Mouse (Mus musculus) right cerebral cortex, adult 2 months (tissue): Measurements from ENCODE around the gene Ripor3.

ENCODE experiments used
- DNase-seq, 2 experiments: peaks; one replicate each; pipeline ENCODE4 v3.0.0; 2021 to 2022; ENCODE audit warnings: low spot score in 2 of 2

Gene Ripor3

GRCm38 (mm10) chr2:167957539-167957938, 52.9 kb downstream of the Ripor3 start:
- no peak for DNase-seq

DNA sequence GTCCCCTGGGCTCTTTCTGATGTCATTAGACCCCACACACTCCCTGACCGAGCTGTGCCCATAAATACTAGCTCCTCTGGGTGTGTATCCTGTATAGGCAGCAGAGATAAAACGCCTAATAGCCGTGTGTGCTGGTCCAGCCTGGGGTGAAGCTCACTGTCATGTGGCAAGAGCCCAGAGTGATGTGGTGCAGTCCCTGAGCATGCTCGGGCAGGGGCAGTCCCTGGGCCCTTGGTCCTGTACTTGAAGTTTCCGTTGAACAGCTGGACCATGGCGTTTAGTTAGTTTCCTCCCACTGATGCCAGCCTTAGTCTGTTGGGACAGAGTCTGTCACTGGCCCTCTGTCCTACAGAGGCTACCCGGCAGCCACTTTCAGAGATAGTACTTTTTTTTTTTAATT, 55.5 kb downstream of the Ripor3 start:
- no peak for DNase-seq

- no peak for DNase-seq
These were observed 56.6 kb downstream of the Ripor3 start for GRCm38 (mm10) chr2:167953819-167954218.

GRCm38 (mm10) chr2:167951301-167952211, 58.9 kb downstream of the Ripor3 start:
- no peak for DNase-seq

DNA sequence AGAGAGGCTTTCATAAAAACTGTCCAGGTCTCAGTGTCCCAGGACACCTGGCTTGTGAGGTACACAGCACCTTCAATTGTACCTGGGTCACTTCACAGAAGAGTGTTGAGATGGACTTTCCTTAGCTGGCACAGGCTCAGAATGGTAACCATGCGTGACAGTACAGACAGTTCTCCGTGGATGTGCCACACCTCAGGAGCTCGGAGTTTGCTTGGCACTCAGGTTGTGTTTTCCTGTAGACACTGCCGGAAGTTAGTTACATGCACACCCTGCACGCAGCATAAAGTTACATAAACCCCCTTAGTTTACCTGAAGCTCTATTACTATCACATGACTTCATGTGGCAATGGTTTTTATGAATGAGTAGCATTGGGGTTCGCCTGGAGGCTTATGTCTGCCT, 59.7 kb downstream of the Ripor3 start:
- DNase-seq, result no peak

DNA sequence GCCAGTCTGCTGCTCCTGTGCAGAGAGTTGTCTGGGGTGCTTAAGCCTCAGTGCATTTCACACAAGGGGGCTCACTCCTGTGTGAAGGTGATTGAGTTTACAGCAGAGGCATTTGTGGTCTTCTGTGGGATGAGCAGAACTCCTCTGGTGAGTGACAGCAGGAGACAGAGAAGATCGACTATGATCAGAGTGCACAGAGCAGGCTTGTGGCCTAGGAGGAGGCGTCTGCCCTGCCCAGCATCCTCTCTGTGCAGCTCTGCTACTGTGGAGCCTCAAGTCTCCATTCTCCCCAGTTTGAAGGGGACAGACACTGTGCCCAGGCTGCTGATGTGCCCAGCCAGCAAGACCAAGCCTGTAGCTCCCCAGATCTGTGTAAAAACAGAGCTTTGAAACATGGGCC, 60.6 kb downstream of the Ripor3 start:
- no peak for DNase-seq

DNA sequence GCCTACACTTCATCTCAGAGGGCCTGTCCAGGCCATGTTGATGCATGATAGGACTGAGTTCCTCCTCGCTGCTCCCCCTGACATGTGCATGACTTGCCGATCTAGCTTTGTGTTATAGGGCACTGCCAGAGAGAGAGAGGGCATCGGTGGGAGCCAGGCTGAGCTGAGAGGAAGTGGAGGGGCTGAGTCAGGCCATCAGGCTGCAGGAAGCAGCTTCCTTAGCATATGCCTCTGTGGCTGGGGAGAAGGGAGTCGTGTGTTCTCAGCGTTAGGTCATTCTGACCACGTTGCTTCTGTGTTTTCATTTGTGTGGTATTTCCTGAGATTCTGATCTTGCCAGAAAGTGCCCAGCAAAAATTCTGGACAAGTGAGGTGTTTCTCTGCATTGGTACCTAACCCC, 61.2 kb downstream of the Ripor3 start:
- DNase-seq, result no peak

GRCm38 (mm10) chr2:167948557-167948956, 61.9 kb downstream of the Ripor3 start:
- no peak for DNase-seq

DNA sequence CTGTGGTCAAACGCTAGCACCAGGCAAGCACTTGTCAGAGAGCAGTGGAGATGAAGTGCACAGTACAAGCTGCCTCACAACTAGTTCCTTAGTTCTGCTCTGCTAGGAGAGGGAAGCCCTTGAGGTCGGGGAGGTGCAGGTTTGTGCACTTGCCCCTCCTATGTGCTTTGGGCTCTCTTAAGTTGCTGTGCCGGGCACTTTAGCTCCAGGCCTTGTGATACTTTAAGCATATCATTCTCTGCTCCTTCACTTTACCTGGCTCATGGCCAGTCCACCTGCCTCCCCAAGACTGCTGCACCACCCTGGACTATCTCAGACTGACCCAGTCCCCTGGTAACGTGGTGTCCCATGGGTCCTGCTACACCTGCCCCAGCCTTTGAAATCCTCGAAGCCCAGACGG, 62.4 kb downstream of the Ripor3 start:
- no peak for DNase-seq

GRCm38 (mm10) chr2:167947251-167947650, 63.2 kb downstream of the Ripor3 start:
- DNase-seq, result no peak

DNA sequence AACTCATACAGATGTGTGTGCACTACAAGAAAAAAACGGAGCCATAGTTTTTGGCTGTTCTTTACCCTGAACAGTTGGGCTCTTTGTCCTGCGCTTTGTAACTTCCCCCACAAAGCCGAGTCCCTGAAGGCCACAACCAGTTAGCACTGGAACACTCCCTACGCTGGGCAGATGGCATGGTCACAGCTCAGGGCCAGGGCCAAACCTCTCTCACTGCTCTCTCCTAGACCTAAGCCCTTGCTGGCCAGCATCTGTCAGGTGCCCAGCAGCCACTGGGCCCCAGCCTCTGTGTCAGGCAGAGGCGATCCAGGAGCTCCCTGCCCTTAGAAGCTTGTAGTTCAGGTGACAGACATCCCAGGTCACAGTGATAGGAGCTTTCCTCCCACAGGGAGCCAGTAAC, 65.0 kb downstream of the Ripor3 start:
- no peak for DNase-seq

- no peak for DNase-seq
These were observed 66.2 kb downstream of the Ripor3 start for GRCm38 (mm10) chr2:167944193-167944592.

GRCm38 (mm10) chr2:167942926-167943633, 67.3 kb downstream of the Ripor3 start:
- peak; percentile 42 to 57 for DNase-seq

DNA sequence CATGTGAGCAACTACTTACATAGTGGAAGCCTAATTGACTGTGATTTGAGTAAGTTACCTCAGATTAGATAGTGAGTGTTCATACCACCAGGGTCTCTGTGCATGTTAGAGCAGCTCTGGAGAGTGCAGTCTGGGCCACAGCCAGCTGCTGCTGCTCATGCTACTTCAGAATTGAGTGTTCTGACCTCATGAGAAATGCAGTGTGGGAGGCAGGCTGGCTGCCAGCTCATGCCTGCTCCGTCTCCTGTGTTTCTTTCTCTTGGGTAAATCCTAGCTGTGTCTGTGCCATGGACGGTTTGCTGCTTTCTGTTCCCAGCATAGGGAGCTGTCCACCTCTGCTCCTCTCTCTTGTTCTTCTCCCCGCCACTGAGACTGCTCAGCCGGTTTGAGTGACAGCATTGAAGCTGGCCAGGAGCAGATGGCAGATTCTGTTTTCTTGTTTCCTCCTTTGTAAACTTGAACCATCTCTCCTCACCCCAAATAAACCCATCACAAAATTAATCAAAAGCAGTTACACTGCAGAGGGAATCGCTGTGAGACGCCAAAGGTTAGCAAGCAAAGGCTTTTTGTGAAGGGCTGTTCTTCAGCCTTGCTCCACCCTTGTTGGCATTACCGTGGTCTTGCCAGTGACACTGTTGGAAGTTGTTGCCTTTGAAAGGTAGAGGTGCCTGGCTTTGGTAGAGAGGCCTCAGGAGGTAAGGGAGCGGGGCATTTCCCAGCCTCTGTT, 68.1 kb downstream of the Ripor3 start:
- DNase-seq, result peak; percentile 75 to 88

- no peak for DNase-seq
These were observed 68.7 kb downstream of the Ripor3 start for GRCm38 (mm10) chr2:167941745-167942176.

- DNase-seq, result no peak
These were observed 69.1 kb downstream of the Ripor3 start for GRCm38 (mm10) chr2:167941320-167941719.

DNA sequence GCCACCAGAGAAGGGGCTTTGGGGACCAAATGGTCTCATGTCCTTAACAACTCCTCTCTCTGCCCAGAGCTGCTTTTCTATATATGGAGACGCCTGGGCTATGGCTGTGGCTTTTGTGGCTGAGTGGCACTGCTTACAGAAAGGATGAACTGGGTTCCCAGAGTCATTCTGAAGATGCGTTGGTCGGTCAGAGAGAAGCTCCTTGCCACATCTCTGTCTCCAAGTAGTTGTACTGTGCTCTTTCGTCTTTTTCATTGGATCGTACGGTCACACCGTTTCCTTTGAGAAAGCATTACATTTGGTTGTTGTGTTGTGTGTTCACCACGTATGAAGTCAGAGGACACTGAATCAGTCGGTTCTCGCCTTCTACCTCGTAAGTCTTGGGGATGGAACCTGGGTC, 69.8 kb downstream of the Ripor3 start:
- no peak for DNase-seq

DNA sequence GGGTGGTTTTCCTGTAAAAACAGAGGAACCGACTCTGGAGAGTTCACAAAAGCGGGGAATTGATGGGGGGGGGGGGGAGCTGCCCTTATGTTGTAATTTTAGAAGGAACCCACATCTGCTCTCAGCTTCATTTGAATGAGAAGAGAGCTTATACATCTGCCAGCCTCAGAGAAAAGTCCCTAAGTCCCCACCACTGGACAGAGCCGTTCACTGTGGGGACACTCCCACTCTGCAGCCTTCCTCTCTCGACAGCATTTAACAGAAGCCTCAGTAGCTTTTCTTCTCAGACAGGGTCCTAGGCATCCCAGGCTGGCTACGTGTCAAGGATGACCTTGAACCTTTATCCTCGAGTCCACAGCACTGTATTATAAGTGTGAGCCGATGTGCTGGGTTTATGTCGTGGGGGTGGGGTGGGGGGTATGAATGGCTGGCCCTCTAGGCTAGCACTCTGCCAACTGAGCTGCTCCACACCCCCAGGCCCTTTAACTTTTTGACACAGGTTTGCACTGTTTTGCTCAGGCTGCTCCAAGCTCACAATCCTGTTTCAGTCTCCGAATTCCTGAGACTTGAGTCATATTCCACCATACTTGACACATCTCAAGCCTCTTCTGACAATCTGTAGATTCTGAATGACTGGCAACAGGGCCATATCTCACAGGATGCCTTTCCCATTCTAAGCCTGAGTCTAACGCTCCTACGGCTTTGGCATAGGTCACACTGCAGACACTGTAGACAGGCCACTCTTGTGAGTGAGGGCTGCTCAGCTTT, 70.6 kb downstream of the Ripor3 start:
- DNase-seq, result no peak

GRCm38 (mm10) chr2:167939204-167939603, 71.2 kb downstream of the Ripor3 start:
- DNase-seq, result no peak

- no peak for DNase-seq
These were observed 71.6 kb downstream of the Ripor3 start for GRCm38 (mm10) chr2:167938786-167939185.

DNA sequence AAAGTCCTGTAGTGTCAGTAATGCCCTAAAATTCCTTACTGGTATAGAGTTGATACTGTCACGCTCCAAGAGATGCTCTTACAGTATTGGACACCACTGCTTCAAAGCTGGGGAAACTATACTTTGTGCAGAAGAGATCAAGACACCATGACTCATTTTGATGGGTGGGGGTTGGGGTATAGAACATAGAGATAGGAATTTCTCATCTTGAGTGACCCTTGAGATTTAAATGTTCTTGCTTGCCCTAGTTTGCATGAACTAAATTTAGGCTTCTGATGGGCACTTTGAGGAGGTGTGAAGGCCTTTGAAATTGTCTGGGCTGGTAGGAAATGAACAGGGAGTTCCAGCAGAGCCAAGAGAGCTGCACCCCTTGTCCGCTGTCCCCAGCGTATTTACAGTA, 74.5 kb downstream of the Ripor3 start:
- DNase-seq, result no peak

- DNase-seq, result peak in 1 of 2 experiments; percentile 33
These were observed 77.0 kb downstream of the Ripor3 start for GRCm38 (mm10) chr2:167933397-167933796.
